In genomic region chr19:53557267-53557936, GRCm38 (mm10) we compare ENCODE assay signal across 8 mouse cellular contexts. TPM values are rescaled to one million over a fixed set of nuclear protein-coding genes. Genes with fewer than 3 reads are reported as not detected.
DNase-seq lines count a peak whose midpoint lies in the region; ATAC-seq lines count a peak whose summit lies in the region.

No protein-coding gene starts in this region.

- no peaks in the 10 kb centered on the region for H3K9me3 ChIP-seq in heart, embryonic 15.5 days (replicated peaks)
- no peaks in the 10 kb centered on the region for H3K9me3 ChIP-seq in limb, embryonic 10.5 days (replicated peaks)
- H3K9me3 ChIP-seq in neural tube, embryonic 14.5 days (ENCODE audit: control insufficient read depth, low read length), result no peaks in the 10 kb centered on the region
- no peaks in the 10 kb centered on the region for H3K9me3 ChIP-seq in forebrain, embryonic 15.5 days

- 26% methylated on average over 20 of the region's 20 CpGs for WGBS in heart, embryonic 15.5 days
- 32% methylated on average over 20 of the region's 20 CpGs for WGBS in limb, embryonic 10.5 days
- WGBS in neural tube, embryonic 14.5 days, result 29% methylated on average over 20 of the region's 20 CpGs
- 47% methylated on average over 20 of the region's 20 CpGs for WGBS in forebrain, embryonic 15.5 days

- H3K36me3 ChIP-seq in heart, embryonic 15.5 days, result no peaks in the 10 kb centered on the region
- H3K36me3 ChIP-seq in limb, embryonic 10.5 days, result no peaks in the 10 kb centered on the region
- H3K36me3 ChIP-seq in neural tube, embryonic 14.5 days (ENCODE audit: control insufficient read depth, insufficient read depth, low read length), result no peaks in the 10 kb centered on the region
- H3K36me3 ChIP-seq in forebrain, embryonic 15.5 days, result no peaks in the 10 kb centered on the region

- ATAC-seq in heart, embryonic 15.5 days (replicated peaks; ENCODE audit: insufficient number of reproducible peaks, insufficient read depth, low FRiP score, low read depth), result peak; percentile 62; the same call in 1 of the 2 replicates
- no peak for ATAC-seq in neural tube, embryonic 14.5 days (ENCODE audit: low read depth)
- ATAC-seq in forebrain, embryonic 15.5 days (replicated peaks), result no peak

- H3K27me3 ChIP-seq in heart, embryonic 15.5 days, result no peaks in the 10 kb centered on the region
- H3K27me3 ChIP-seq in limb, embryonic 10.5 days (ENCODE audit: low read depth, poor library complexity, severe bottlenecking), result no peaks in the 10 kb centered on the region
- H3K27me3 ChIP-seq in neural tube, embryonic 14.5 days (ENCODE audit: control insufficient read depth, insufficient read depth, low read length), result no peaks in the 10 kb centered on the region
- no peaks in the 10 kb centered on the region for H3K27me3 ChIP-seq in forebrain, embryonic 15.5 days

- peak overlapping the region; percentile 60 for H3K4me2 ChIP-seq in heart, embryonic 15.5 days
- H3K4me2 ChIP-seq in neural tube, embryonic 14.5 days (ENCODE audit: low read depth, low read length), result peak overlapping the region; percentile 23; the same call in 1 of the 2 replicates
- H3K4me2 ChIP-seq in forebrain, embryonic 15.5 days (replicated peaks), result no peak overlapping the region; the same call in 1 of the 2 replicates

- peak overlapping the region; percentile 29 for H3K4me3 ChIP-seq in heart, embryonic 15.5 days
- peak overlapping the region; percentile 42 for H3K4me3 ChIP-seq in limb, embryonic 10.5 days
- no peak overlapping the region for H3K4me3 ChIP-seq in neural tube, embryonic 14.5 days (ENCODE audit: low read depth, low read length)
- no peak overlapping the region for H3K4me3 ChIP-seq in forebrain, embryonic 15.5 days

- peak; percentile 19 to 22 for DNase-seq in spleen, postnatal 36 days (ENCODE audit: low spot score in 2 of 2)
- DNase-seq in spleen, postnatal 4 days (ENCODE audit: low spot score in 2 of 2), result no peak
- peak; percentile 57 for DNase-seq in limb, embryonic 10.5 days (ENCODE audit: low spot score)
- no peak for DNase-seq in cerebellum, postnatal 10 days
- no peak for DNase-seq in right cerebral cortex, postnatal 4 days

- peaks cover 13% of the 10 kb centered on the region for H3K4me1 ChIP-seq in heart, embryonic 15.5 days (replicated peaks)
- peaks cover 25% of the 10 kb centered on the region for H3K4me1 ChIP-seq in limb, embryonic 10.5 days
- 0 out of 2 replicates have a peak, but pooled peaks cover 2% of the 10 kb centered on the region for H3K4me1 ChIP-seq in neural tube, embryonic 14.5 days (ENCODE audit: control insufficient read depth, insufficient read depth, low read length)
- H3K4me1 ChIP-seq in forebrain, embryonic 15.5 days, result 0 out of 2 replicates have a peak, but pooled peaks cover 4% of the 10 kb centered on the region

- no peak overlapping the region for H3K9ac ChIP-seq in heart, embryonic 15.5 days
- H3K9ac ChIP-seq in neural tube, embryonic 14.5 days (replicated peaks; ENCODE audit: low read depth, low read length), result no peak overlapping the region
- H3K9ac ChIP-seq in forebrain, embryonic 15.5 days (replicated peaks), result no peak overlapping the region

- no peak overlapping the region for H3K27ac ChIP-seq in heart, embryonic 15.5 days
- H3K27ac ChIP-seq in limb, embryonic 10.5 days, result peak overlapping the region; percentile 71
- H3K27ac ChIP-seq in neural tube, embryonic 14.5 days (ENCODE audit: low read depth, low read length), result no peak overlapping the region
- no peak overlapping the region for H3K27ac ChIP-seq in forebrain, embryonic 15.5 days (replicated peaks)

RNA-seq across cellular contexts. Expression of gene Dusp5, which starts 28.5 kb away (rescaled TPM):
- polyA plus RNA-seq in heart, embryonic 15.5 days (2015; fragmentation: Nextera tagmentation; extraction: Ambion mirVana), result 7.4 and 10.4 TPM in 2 replicates
- polyA plus RNA-seq in limb, embryonic 10.5 days (2016; fragmentation: Nextera tagmentation; extraction: Ambion mirVana), result 6.4 and 8.9 TPM in 2 replicates
- 2.4 and 2.7 TPM in 2 replicates for polyA plus RNA-seq in neural tube, embryonic 14.5 days (2014; fragmentation: Nextera tagmentation; extraction: Ambion mirVana)
- polyA plus RNA-seq in forebrain, embryonic 15.5 days (2015; fragmentation: Nextera tagmentation; extraction: Ambion mirVana), result 2.9 TPM in 2 replicates

RNA-seq across cellular contexts. Expression of gene Nutf2-ps1, which starts 31.5 kb away (rescaled TPM):
- 258 and 274 TPM in 2 replicates for polyA plus RNA-seq in heart, embryonic 15.5 days (2015; fragmentation: Nextera tagmentation; extraction: Ambion mirVana)
- polyA plus RNA-seq in limb, embryonic 10.5 days (2016; fragmentation: Nextera tagmentation; extraction: Ambion mirVana), result 549 and 585 TPM in 2 replicates
- 203 and 206 TPM in 2 replicates for polyA plus RNA-seq in neural tube, embryonic 14.5 days (2014; fragmentation: Nextera tagmentation; extraction: Ambion mirVana)
- 274 TPM in 2 replicates for polyA plus RNA-seq in forebrain, embryonic 15.5 days (2015; fragmentation: Nextera tagmentation; extraction: Ambion mirVana)

RNA-seq across cellular contexts. Expression of gene Smc3, which starts 42.8 kb away (rescaled TPM):
- polyA plus RNA-seq in heart, embryonic 15.5 days (2015; fragmentation: Nextera tagmentation; extraction: Ambion mirVana), result 37.9 and 38.9 TPM in 2 replicates
- polyA plus RNA-seq in limb, embryonic 10.5 days (2016; fragmentation: Nextera tagmentation; extraction: Ambion mirVana), result 62.4 and 77.0 TPM in 2 replicates
- 57.0 and 60.6 TPM in 2 replicates for polyA plus RNA-seq in neural tube, embryonic 14.5 days (2014; fragmentation: Nextera tagmentation; extraction: Ambion mirVana)
- polyA plus RNA-seq in forebrain, embryonic 15.5 days (2015; fragmentation: Nextera tagmentation; extraction: Ambion mirVana), result 72.4 and 73.3 TPM in 2 replicates

Comparison
In these comparisons a context has a peak if more than half of its experiments do, and no peak if none do; other contexts are left out.
1. DNase-seq: peak in spleen, postnatal 36 days (2 of 2) and limb, embryonic 10.5 days (single experiment); none in spleen, postnatal 4 days (0 of 2), cerebellum, postnatal 10 days (0 of 2) and right cerebral cortex, postnatal 4 days (single experiment).
2. H3K4me3 ChIP-seq: peak in heart, embryonic 15.5 days (single experiment) and limb, embryonic 10.5 days (single experiment); none in neural tube, embryonic 14.5 days (single experiment) and forebrain, embryonic 15.5 days (single experiment).